Mouse (Mus musculus): ENCODE measurements around the gene Klhl8.
A peak's percentile ranks its signal among the peaks of the same experiment; 100 is the strongest.
"Not testable (repeated sequence)": the region's sequence is repeated elsewhere in the genome, so short reads cannot be mapped to it uniquely, and the experiment has no call there.

Klhl8 gene

DNA sequence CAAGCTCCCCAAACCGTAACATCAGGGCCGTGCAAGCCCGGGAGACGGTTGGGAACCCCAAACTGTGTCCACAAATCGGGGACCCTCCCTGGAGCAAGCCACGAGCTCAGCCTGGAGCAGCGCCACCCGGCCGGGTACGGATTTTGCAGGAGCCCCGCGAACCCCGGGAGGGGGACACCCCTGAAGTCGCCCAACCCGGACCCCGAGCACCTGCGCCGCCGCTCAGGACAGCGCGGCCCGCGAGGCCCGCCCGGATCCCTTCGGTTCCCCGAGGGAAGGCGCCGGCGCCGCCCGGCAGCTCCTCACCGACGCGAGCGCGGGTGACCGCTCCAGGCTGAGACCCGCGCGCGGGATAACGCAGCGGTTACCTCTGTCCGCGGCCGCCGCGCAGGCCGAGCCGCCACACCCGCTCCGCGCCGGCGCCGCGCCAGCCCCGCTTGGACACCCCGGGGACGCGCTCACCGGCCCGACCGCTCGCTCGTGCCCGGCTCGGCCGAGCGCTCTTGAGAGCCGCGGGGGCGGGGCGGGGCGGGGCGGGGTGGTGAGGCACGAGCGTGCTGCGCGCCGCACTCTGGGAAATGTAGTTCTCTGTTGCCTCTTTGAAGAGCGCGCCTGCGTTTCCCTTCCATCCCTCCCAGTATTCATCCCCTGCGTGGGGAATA lies at the start of gene Klhl8:
TSS of gene Klhl8 (minus strand) at position 512 of the 662 bp plus-strand sequence.
- DNase-seq, result peak; percentile 85

GRCm38 (mm10) chr5:103954638-103955037 lies 43.6 kb upstream of the Klhl8 start:
- DNase-seq, result no peak

DNA sequence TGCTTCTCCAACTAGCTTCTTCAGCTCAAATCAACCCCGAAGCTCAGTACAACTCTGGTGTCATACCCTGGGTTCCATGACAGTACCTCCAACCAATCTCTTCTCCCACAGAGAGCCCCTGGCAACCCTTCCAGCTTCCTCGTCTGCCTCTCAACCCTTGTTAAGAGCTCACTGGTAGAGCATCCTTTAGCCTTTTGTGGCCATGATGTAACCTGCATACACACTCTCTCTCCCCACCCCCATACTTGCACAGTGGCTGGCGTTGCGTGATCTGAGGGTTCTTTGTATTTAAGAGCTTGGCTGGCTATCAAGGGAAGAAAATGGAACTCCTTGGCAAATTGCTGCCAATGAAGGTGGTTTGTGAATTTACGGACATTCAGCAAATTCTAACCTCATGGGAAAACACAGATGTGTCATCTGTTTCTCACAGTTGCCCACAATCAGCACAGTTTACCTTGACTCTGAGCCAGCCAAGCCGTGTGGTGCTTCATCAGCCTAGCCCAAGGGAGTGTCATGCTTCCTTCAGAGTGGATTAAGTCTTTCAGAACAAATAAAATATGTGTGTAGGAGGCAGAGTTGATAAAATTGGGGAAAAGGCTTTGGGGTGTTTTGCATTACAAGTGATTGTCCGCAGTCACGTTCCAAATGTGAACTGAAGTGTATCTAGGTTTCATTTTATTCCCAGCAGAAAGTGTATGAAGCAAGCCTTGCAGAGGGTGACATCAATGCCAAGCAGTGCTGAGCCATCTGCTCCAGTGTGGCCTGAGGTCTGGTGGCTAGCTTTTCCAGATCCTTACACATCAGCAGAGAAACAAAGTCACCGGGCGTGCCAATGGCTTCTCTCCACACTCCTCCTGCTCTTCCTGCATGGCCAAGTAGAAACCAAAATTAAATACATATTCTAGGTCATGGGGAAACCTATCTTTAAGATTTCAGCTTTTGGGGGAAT lies 42.4 kb upstream of the Klhl8 start:
- DNase-seq, result no peak

GRCm38 (mm10) chr5:103950138-103950537 lies 39.1 kb upstream of the Klhl8 start:
- DNase-seq, result not testable (repeated sequence)

GRCm38 (mm10) chr5:103943183-103943582 lies 32.1 kb upstream of the Klhl8 start:
- no peak for DNase-seq

- no peak for DNase-seq
These were observed 28.8 kb upstream of the Klhl8 start for GRCm38 (mm10) chr5:103939856-103940255.

DNA sequence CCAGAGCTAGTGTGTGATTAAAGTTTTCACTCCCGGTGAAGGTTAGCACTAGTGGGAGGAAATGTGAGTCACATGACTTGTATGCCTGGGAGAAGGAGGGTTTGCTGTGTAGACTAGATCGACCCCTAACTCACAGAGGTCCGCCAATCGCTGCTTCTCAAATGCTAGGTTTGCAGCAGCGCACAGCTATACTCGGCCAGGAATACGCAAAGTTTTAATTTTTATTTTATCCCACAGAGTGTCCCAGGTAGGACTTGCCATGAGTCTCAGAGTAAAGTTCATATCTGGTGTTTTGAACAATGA lies 28.2 kb upstream of the Klhl8 start:
- no peak for DNase-seq

- DNase-seq, result no peak
These were observed 27.7 kb upstream of the Klhl8 start for GRCm38 (mm10) chr5:103938547-103939349.

- DNase-seq, result no peak
These were observed 26.0 kb upstream of the Klhl8 start for GRCm38 (mm10) chr5:103936906-103937589.

- DNase-seq, result not testable (repeated sequence)
These were observed 20.9 kb upstream of the Klhl8 start for GRCm38 (mm10) chr5:103931924-103932323.

DNA sequence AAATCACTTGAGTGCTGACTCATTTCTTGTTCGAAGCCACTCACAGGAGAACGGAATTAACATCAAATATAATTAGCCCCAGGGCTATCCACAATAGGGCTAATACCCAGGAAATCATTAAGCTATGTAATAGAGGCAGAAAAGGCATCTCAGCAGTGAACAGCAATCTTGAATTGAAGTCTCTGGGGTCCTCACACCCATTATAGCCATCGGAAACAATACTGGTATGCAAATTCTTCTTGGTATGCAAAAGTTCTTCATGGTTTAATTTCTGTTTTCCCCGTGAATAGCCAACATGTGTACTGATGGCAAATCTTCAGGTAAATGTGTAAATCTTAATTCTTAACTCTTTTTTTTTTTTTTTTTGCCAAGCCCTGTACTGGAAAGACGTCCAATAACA lies 19.5 kb upstream of the Klhl8 start:
- DNase-seq, result no peak

DNA sequence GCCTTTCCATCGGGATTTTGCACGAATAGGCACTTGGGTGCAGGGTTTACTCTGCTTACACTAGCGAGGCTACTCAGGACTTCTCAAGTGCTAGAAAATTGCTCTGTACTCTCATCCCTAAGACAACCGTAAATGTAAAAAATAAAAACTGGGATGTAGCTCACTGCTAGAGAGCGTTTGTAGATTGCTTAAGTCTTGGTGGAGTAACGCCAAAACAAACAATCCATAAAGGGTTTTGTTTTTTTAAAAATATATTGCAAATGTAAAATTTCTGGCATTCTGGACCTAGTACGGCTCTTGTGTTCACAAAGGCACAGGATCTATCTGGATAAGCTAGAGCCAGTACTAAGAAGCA lies 17.1 kb upstream of the Klhl8 start:
- no peak for DNase-seq

- DNase-seq, result peak; percentile 80
These were observed 16.6 kb upstream of the Klhl8 start for GRCm38 (mm10) chr5:103927429-103928195.

- DNase-seq, result no peak
These were observed 15.3 kb upstream of the Klhl8 start for GRCm38 (mm10) chr5:103926398-103926797.

GRCm38 (mm10) chr5:103923755-103924154 lies 12.7 kb upstream of the Klhl8 start:
- no peak for DNase-seq

DNA sequence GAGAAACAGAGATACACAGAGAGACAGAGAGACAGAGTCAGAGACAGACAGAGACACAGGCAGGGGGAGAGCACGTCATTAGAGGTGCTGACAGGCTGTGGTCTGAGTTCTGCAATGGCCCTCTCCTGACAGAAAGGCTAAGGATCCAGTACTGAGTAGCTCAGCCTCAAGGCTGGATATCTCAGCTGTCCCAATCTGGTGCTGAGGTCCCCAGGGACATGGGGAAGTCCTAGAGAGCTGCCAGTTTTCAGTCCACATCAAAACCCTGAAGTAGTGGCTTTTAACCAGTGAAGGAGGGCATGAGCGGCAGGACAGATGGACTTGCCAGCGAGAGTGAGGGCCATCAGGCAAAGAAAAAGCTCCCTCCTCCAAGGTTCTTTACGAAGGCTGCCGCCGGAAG lies 12.0 kb upstream of the Klhl8 start:
- DNase-seq, result no peak

GRCm38 (mm10) chr5:103922436-103922835 lies 11.4 kb upstream of the Klhl8 start:
- DNase-seq, result no peak

DNA sequence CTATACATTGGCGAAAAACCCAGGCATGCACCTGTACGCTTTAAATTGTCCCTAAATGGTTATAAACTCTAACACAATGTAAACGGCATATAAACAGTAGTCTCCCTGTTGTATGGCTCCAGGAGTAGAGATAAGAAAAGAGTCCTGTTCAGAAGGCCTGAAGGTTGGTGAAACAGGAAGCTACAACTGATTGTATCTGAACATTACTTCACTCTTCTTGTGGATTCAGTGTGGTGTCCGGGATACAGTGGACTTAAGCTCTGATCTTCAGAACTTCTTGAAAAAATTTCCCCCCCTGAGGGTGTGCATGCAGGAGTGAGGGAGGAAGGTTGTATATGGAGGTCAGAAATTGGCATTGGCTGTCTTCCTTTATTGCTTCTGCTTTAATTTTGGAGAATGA lies 8.4 kb upstream of the Klhl8 start:
- DNase-seq, result no peak

DNA sequence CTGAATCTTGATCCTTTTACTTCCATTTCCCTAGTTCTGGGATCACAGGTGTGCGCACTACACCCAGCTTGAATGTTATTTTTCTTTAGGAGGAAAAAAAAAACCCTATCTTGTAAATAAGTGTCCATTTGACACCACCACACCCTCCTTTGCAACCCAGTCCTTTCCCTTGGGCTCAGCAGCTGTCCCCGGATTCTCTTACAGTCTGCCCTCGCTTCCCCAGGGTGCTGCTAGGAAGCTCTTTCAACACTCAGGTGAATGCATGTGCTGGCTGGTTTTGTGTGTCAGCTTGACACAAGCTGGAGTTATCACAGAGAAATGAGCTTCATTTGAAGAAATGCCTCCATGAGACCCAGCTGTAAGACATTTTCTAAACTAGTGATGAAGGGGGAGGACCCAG lies 7.2 kb upstream of the Klhl8 start:
- no peak for DNase-seq

DNA sequence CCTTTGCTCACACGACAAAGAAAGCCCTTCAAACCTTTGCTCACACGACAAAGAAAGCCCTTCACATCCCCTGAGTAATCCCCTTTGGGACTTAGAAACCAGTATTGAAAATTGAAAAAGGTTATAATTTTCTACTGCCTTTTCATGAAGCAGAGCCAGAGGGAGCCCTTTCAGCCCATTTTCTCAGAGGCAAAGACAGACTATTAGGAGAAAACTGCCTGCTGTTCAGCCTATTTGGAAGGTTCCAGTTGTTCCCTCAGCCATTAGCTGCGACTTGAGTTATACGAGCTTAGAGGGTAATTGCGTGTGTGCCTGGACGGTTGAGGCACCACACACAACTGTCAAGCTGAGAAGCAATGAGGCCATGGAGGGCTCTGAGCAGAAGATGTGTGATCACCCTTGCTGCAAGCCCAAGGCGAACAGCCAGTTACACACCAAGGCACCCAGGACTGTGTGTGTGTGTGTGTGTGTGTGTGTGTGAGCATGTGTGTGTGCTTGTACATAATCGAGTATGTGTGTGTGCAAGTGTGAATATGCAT lies 6.4 kb upstream of the Klhl8 start:
- no peak for DNase-seq

DNA sequence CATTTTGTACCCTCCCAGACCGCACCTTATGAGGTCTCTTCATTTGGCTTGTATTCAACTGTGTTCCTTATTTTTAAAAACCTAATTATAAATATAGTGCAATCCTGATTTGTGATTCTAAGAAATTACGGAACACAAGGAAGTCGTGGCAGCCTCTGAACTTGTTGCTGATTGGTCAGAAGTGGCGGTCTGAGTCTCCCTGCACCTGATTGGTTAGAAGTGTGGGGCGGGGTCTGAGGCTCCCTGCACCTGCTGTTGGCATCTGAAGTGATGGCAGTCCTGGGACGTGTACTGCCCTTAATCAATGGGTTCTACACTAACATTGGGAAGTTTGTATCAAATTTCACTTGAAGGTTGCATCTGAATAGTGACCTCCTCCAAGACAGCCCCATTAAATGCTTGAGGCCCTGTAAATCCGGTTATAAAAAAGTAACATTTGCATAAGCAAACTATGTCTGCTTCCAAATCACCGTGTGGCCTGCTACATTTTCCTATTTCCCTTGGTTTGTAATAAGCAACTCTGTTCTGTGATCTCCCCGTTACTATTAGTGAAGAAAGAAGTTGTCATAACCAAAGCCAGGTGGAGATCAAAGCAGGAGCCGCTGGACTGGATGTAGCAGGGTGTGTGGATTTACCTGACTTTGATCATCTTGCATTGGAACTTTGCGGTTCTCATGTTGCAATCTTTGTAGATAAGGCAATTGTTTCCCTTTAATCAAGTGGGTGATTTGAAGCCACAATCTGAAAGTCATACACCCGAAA lies 5.7 kb upstream of the Klhl8 start:
- no peak for DNase-seq

Data from cerebellum, adult 11 months (tissue).